Mouse (Mus musculus): ENCODE data around the gene Agbl1. TPM values are rescaled to one million over a fixed set of nuclear protein-coding genes. Genes with fewer than 3 reads are reported as not detected.
A peak's percentile ranks its signal among the peaks of the same experiment; 100 is the strongest.

The Agbl1 gene
- total and polyA plus RNA-seq, 3 experiments: not detected

DNA sequence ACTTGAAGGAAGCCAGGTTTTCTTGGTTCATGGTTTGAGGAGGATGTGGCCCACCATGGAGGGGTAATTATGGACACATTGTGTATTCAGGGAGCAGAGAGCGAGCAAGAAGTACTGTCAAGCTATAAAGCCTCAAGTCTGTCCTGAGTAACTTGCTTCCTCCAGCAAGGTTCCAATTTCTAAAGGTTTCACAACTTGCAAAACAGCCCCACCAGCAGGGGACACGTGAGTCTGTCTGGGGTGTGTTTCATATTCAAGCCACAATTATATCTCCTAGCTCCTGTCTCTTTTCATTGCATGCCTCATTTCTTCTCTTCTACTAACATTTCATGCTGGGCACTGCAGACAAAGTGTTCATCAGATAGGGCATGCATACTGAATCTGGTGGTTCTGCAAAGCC is 53.1 kb downstream of the Agbl1 start:
- TF ChIP-seq MEF2A (IDR thresholded peaks at IDR 0.05; ENCODE audit: borderline replicate concordance, low read depth, low read length) (no peak), ZMIZ1 (IDR thresholded peaks at IDR 0.05; ENCODE audit: low read depth, low read length) (no peak), NRF1 (IDR thresholded peaks at IDR 0.05; ENCODE audit: low read depth, low read length) (no peak), BHLHE40 (IDR thresholded peaks at IDR 0.05; ENCODE audit: low read depth, low read length) (no peak), CHD1 (IDR thresholded peaks at IDR 0.05; ENCODE audit: low read depth, low read length) (no peak), MAX (IDR thresholded peaks at IDR 0.05; ENCODE audit: low read length) (no peak), PAX5 (IDR thresholded peaks at IDR 0.05; ENCODE audit: low read length) (no peak), UBTF (IDR thresholded peaks at IDR 0.05; ENCODE audit: low read depth, low read length) (no peak), RCOR1 (conservative IDR thresholded peaks at IDR 0.05; ENCODE audit: low read depth, low read length) (no peak), HCFC1 (IDR thresholded peaks at IDR 0.05; ENCODE audit: low read depth, low read length) (no peak), USF1 (IDR thresholded peaks at IDR 0.05; ENCODE audit: low read depth, low read length) (no peak), JUN (IDR thresholded peaks at IDR 0.05; ENCODE audit: insufficient read depth, low read depth, low read length) (no peak), TBP (conservative IDR thresholded peaks at IDR 0.05; ENCODE audit: low read depth, low read length) (no peak), MYC (IDR thresholded peaks at IDR 0.05; ENCODE audit: low read depth, low read length) (no peak), TCF12 (IDR thresholded peaks at IDR 0.05; ENCODE audit: low read depth, low read length) (no peak)

GRCm38 (mm10) chr7:76287531-76287930 is 57.8 kb downstream of the Agbl1 start:
- dilution Hi-C loops (cut with MboI; ENCODE audit: extremely low pct_ligation_motif_present, extremely low pct_unique_long_range_greater_than_20kb, low sequenced_read_pairs): no loop called here
- no peak for DNase-seq (ENCODE audit: extremely low read depth)
- Histone ChIP-seq H3K27ac (ENCODE audit: insufficient read depth, low read depth) (no peak overlapping the region), H3K27me3 (replicated peaks) (peaks cover 58% of the 10 kb centered on the region), H3K9ac (ENCODE audit: insufficient read depth, low read depth) (no peak overlapping the region), H3K36me3 (replicated peaks in 1 of 2; ENCODE audit: control insufficient read depth in 1 of 2, insufficient read depth in 1 of 2, low read length in 1 of 2) (no peaks in the 10 kb centered on the region), H3K4me1 (ENCODE audit: control insufficient read depth in 1 of 2, insufficient read depth in 2 of 2) (no peaks in the 10 kb centered on the region), H3K4me2 (ENCODE audit: insufficient read depth, low read depth, poor library complexity, severe bottlenecking) (no peak overlapping the region), H3K4me3 (replicated peaks in 1 of 3; ENCODE audit: low read depth in 2 of 3, low read length in 2 of 3, poor library complexity in 1 of 3) (no peak overlapping the region), H3K79me2 (replicated peaks; ENCODE audit: control insufficient read depth, extremely low read depth, insufficient read depth, poor library complexity, severe bottlenecking) (no peaks in the 10 kb centered on the region), H3K9me3 (replicated peaks; ENCODE audit: low read length) (no peaks in the 10 kb centered on the region)
- in situ Hi-C loops (cut with MboI; ENCODE audit: low pct_ligation_motif_present, low pct_unique_long_range_greater_than_20kb, low sequenced_read_pairs): no loop called here
- TF ChIP-seq MXI1 (IDR thresholded peaks at IDR 0.05; ENCODE audit: low read depth, low read length) (no peak), CTCF (conservative IDR thresholded peaks at IDR 0.05 in 1 of 2, IDR thresholded peaks at IDR 0.05 in 1 of 2; ENCODE audit: low read depth in 2 of 2, low read length in 2 of 2) (peak in 1 of 2 experiments; percentile 41; a peak in 2 of 4 replicates), NELFE (IDR thresholded peaks at IDR 0.05; ENCODE audit: low read depth, low read length) (no peak), RAD21 (IDR thresholded peaks at IDR 0.05; ENCODE audit: low read depth, low read length) (peak; percentile 28), JUND (conservative IDR thresholded peaks at IDR 0.05; ENCODE audit: low read depth, low read length) (no peak), SMC3 (IDR thresholded peaks at IDR 0.05; ENCODE audit: low read depth, low read length) (peak; percentile 6; the same call in 1 of the 2 replicates)

More for the DNA sequence above, 53.1 kb downstream of the Agbl1 start:
- H3K9me3 ChIP-seq (replicated peaks; ENCODE audit: low read length): no peaks in the 10 kb centered on the region
- no peaks in the 10 kb centered on the region for H3K79me2 ChIP-seq (replicated peaks; ENCODE audit: control insufficient read depth, extremely low read depth, insufficient read depth, poor library complexity, severe bottlenecking)
- H3K27me3 ChIP-seq (replicated peaks): peaks cover 53% of the 10 kb centered on the region
- H3K4me3 ChIP-seq (replicated peaks in 1 of 3; ENCODE audit: low read depth in 2 of 3, low read length in 2 of 3, poor library complexity in 1 of 3): no peak overlapping the region
- in situ Hi-C loops (cut with MboI; ENCODE audit: low pct_ligation_motif_present, low pct_unique_long_range_greater_than_20kb, low sequenced_read_pairs) (no loop called here), dilution Hi-C loops (cut with MboI; ENCODE audit: extremely low pct_ligation_motif_present, extremely low pct_unique_long_range_greater_than_20kb, low sequenced_read_pairs) (no loop called here)
- H3K27ac ChIP-seq (ENCODE audit: insufficient read depth, low read depth): no peak overlapping the region
- no peaks in the 10 kb centered on the region for H3K36me3 ChIP-seq (replicated peaks in 1 of 2; ENCODE audit: control insufficient read depth in 1 of 2, insufficient read depth in 1 of 2, low read length in 1 of 2)
- no peak overlapping the region for H3K4me2 ChIP-seq (ENCODE audit: insufficient read depth, low read depth, poor library complexity, severe bottlenecking)
- no peak for DNase-seq (ENCODE audit: extremely low read depth)
- H3K9ac ChIP-seq (ENCODE audit: insufficient read depth, low read depth): no peak overlapping the region
- no peaks in the 10 kb centered on the region for H3K4me1 ChIP-seq (ENCODE audit: control insufficient read depth in 1 of 2, insufficient read depth in 2 of 2)

Data from CH12.LX (cell line).